Mouse (Mus musculus) frontal cortex, postnatal 14 days (tissue): ENCODE data around the gene Gm49325.

ENCODE experiments used
- DNase-seq, 2 experiments: peaks; one replicate each; pipeline ENCODE4 v3.0.0; 2022; ENCODE audit warnings: low spot score in 2 of 2

Gene Gm49325

DNA sequence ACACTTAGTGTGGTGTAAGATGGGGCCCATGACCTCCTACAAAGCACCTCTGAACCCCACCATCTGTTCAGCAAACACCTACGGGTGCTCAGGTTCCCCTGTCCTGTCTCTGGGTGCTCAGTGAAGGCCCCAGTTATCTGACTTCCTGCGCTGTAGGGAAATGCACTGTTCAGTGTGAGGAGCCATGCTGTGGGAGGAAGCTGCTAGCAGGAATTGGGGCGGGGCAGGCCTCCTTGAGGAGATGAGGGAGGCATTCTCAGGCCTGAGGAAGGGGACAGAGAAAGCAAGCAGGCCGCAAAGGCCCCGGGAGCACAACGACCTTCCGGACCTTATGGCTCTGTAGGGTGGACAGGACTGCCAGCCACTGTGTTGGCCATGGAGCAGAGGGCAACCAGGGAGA is 16.9 kb upstream of the Gm49325 start:
- DNase-seq: no peak

DNA sequence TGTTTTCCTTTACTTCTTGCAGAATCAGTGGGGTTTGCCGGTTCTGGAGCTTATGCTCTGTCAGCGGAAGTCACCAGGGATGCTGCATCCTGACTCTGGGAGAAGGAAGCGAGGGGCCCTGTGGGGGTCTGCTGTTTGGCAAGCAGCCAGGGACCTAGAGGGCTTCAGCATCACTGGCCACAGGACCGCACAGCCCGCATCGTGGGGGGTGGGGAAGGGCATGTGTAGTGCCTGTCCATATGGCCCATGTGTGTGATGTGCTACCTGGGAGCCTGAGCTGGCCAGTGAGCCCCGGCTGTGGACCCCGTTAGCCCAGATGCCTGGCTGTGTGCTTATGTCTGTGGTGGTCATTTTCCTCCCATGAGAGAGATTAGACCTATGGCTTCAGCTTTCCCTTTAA is 16.2 kb upstream of the Gm49325 start:
- no peak for DNase-seq

DNA sequence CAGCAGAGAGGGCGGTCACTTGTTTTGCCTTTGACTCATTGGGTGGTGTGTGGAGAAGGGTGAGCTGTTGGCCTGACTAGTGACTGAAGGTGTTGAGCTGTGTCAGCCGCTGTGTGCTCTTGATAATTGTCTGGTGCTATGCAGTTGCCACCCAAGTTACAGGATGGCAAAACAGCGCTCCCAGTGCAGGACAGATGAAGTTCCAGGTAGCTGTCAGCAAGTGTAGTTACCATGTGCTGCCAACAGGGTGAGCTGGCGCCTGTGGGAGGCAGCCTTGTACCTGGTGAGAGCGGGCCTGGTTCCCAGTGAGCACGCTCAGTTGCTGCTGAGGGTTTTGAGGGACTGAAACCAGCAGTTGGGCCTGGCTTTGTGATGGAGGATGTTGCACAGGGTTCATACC is 15.2 kb upstream of the Gm49325 start:
- no peak for DNase-seq

DNA sequence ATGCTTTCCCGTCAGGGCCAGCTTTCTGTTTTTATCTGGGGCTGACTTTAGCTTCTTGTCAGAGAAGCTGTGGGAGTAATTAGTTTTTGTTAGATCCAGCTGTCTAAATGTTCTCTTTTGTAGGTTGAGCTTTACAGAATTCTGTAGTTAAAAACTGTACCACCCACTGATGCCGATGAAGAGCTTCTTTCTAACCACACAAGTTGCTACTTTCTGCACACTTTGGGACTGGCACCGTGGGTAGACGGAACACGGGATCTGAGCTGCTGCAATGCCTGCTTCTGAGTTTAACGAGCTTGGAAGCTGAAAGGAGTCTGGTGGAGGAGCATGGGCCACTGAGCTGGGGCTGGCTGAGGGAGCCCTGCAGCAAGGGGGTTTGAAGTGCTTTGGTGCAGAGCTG is 14.5 kb upstream of the Gm49325 start:
- DNase-seq: peak; percentile 54 to 70

DNA sequence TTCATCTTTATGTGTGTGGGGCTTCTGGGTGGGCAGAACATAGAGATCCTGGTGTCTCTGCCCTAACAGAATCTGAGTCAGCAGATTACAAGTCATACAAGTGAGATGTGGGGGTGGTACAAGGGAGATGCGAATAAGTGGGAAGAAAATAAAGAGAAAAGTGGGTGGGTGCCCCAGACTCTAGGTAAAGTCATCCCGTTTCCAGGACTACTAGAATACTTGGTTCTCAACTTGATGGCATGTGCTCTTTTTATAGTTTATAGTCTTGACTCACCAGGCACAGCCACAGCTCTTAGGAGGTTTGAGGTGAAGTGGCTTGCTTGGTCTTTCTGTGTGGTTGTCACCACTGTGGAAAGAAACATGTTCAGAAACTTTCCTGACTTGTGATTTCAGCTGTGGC is 9.9 kb upstream of the Gm49325 start:
- DNase-seq: no peak

DNA sequence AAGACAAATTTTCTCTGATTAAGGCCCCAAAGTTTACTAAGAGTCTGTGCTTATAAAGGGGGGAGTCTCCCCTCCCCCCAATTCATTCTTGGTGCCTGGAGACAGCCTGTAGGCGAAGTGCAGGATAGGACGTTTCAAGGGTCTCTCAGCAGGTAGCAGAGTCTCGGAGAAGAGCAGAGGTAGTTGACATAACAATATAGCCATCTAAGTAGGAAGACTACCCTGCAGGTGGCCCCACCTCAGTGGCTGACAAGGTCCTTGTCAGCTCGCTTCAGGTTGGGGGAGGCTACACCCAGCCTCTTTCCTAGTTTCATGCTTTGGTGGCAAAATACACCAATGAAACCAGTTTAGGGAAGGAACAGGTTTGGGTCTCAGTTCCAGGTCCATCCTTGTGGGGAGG is 3.0 kb upstream of the Gm49325 start:
- DNase-seq: no peak

DNA sequence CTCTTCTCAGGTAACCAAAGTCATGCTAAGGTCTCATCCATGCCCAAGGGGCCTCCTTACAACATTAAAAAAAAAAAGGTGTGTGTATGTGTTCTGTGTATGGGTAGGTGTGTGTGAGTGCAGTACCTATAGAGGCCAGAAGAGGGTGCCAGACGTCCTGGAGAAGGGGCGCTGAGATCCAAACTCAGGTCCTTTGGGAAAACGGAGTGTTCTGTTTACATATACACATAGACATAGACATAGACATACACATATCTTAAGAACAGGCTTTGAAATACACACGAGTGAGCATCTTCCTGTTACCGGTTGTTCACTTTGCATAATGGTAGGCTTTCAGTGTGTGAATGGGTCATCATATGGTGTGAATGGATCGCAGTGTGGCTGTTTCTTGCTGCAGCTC is 1.9 kb upstream of the Gm49325 start:
- DNase-seq: no peak

DNA sequence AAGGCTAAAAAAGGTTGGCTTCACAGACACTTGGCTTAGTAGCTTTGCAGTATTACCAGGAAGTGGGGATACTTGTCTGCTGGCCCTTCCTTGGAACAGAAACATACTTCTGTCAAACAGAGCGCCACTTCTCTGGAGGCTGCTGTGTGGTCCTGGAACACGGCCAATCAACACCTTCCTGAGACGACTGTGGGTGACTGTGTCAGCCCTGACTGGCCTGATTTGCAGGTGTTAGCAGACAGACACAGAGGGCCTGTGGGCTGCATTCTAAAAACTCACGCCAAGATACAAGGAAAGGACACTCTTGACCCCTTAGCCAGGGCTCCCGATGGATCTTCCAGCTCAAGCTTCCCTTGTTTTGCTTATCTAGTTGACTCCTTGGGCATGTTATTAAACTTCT is 1.0 kb upstream of the Gm49325 start:
- no peak for DNase-seq

DNA sequence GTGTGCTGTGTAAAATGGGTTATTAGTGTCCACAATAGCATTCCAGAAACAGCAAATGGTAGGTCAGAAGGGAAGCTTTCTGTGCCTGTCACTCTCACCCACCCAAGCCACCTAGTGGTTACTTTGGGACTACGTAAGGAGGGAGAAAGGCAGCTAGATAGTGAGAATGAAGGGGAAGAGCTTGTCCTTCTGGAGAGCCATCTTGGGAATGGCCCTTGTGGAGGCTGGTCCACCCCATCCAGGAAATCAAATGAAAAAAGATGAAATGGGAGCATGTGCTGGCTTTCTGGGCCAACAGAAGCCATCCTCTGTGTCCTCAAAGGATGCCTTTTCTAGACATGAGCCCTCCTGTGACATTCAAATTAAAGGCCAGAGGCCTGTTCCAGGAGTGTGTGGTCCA is 629 bp upstream of the Gm49325 start:
- no peak for DNase-seq

DNA sequence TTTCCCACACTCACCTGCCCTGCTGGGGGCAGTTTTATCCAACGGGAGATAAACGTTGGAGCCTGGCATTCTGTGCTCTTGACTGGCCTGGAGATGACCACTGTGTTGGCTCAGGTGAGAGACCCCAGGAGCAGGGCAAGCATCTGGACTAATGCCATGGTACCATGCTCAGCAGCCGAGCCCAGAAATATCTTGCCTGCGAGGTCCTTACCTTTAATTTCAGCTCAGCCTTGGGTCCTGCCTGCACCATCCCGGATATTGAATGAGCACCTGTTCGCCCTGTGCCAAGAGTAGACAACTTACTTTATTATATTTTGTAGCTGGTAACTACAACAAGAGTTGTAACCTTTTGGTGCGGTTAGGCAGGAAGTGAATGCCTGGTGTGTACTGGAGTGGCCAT is 858 bp downstream of the Gm49325 start:
- no peak for DNase-seq

DNA sequence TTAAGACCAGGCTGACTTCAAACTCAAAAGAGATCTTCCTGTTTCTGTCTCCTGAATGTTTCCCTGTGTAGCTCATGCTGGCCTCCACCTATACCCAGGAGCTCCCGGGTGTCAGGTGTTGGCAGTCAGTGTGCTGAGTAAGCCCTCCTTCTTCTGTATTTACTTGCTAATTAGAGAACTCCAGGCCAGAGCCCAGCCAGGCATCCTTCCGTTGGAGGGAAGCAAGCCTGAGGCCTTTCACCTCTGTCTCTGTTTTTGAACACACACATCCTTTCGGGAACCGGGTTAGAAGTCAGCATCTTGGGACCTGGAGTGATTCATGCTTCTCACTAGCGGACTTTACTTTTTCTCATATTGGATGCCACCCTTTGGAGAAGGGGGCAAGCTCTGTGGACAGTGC is 1.4 kb downstream of the Gm49325 start:
- no peak for DNase-seq

DNA sequence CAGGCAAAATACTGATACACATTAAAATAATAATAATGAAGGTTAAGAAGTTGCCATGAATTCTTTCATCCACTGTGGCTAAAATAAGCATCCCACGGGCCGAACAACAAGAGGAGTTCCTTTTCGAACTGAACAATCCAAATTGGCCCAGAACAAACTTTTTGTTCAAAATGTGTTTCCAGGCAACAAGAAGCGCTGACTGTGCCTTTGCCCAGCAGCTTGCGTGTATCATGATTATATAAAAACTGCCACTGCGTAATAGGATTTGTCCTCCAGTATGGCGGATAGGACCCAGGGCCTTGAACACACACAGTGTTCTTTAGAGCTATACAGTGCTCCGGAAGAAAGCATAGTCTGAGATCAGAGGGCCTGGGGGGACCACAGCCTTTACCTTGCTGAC is 2.6 kb downstream of the Gm49325 start:
- no peak for DNase-seq

DNA sequence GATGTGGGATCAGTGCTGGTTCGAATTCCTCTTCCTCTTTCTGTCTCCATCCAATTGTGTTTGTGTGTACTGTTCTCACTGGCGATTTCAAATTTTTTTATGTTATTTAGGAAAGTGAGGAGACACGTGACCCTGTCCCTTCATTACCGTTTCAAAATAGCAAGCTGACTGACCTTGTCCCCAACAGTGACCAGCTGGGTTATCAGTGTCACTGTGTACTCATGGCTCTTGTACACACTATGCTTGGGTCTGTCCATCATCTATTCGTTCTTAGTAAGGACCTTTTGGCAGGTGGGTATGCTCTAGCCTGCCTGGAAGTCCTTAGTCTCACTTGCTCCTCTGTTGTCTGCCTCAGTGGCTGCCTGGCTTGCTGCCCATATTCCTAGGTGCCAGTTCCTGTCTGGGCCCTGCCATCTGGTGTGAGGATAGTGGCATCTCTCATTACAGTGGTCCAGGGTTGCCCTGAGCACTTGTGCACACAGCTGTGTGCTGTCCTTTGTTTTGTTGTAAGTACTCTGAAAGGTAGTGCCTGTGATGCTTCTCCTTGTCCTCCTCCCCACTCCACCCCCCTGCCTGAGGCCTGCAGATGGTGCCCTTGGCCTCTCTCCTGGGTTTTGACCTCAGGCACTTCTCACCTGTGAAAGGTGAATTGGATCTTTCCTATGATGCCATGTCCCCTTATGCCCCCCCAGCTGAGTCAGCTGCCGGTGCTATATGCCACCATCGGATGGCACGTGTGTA is 4.4 kb downstream of the Gm49325 start:
- no peak for DNase-seq

DNA sequence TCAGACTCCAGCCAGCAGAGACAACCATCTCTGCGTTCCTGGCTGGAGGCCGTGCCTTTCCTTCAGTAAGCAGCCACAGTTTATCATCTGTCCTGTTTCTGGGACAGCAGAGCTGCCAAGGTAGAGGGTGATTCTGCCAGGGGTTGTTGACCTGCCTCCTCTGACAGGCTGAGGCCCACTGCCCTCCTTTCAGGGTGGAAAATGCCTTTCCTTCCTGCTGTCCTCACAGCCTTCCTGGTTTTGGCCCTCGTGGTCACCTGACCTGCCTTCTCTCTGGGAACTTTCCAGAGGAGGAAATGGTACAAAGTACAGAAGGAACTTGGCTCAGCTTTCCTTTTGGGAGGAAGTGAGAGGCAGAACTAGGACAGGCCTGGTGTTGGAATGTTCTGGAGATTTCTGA is 7.4 kb downstream of the Gm49325 start:
- no peak for DNase-seq

DNA sequence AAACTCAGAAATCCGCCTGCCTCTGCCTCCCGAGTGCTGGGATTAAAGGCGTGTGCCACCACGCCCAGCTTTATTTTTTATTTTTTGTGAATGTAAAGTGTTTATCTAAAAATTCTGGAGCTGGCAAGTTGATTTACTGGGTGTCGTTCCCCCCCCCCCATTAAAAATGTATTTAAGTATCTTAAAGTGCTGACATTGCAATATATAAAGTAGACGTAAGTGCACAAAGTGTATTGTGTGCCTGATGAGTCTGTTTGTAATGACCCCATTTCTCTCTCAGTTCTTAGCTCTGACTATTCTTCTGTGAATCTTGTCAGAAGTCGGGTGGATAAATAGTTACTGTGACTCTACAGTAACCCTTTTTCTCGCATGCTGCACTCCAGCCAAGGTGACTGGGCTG is 9.7 kb downstream of the Gm49325 start:
- DNase-seq: no peak

DNA sequence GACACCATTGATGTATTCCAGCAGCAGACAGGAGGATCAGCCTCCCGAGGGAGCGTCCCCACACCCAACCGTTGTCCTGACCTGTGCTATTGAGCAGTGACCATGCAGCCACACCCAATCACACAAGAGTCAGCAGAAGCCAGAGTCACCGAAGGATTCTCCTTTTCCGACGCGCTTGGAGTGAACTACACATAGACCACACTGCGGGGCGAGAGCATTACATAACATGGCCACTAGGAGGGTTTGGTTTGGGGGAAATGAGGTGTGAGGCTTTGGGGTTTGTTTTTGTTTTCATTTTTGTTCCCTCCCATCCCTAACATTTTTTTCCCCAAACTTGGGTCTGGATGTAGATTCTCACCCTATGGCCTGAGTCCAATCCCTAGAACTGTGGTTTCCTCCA is 10.2 kb downstream of the Gm49325 start:
- DNase-seq: no peak

DNA sequence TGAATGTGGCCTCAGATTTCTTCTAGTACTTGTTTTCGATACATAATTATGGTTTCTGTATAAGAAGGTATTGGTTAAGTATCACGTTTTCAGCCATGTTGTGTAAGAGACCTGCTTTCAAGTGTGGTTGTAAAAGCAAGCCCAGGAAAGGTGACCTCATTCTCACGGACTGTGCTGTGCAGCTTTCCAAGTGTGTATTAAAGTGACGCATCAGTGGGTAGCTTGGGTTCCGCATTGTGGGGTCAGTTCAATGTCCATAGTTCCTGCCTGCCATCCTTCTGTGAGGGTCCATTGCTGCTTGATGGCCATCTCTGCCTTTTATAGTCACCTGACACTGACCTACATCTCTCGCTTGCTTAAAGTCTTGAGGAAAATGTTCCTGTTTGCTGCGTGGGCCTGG is 10.9 kb downstream of the Gm49325 start:
- no peak for DNase-seq

DNA sequence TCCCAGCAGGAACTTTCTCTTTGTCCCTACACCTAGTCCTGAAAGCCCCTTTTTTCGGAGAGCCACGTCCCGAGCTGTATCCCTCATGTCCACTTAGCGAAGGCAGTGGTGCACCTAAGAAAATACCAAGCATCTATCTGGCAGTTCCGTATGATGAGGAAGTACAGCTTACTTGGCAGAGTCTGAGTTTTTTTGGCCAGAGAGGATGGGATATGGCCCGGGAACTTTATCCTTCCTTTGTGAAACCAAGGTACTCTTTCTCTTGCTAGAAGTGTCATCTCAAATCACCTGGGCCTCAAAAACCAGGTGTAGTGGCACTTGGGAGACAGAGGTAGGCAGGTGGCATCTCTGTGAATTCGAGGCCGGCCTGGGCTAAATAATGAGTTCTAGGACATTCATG is 15.5 kb downstream of the Gm49325 start:
- no peak for DNase-seq

DNA sequence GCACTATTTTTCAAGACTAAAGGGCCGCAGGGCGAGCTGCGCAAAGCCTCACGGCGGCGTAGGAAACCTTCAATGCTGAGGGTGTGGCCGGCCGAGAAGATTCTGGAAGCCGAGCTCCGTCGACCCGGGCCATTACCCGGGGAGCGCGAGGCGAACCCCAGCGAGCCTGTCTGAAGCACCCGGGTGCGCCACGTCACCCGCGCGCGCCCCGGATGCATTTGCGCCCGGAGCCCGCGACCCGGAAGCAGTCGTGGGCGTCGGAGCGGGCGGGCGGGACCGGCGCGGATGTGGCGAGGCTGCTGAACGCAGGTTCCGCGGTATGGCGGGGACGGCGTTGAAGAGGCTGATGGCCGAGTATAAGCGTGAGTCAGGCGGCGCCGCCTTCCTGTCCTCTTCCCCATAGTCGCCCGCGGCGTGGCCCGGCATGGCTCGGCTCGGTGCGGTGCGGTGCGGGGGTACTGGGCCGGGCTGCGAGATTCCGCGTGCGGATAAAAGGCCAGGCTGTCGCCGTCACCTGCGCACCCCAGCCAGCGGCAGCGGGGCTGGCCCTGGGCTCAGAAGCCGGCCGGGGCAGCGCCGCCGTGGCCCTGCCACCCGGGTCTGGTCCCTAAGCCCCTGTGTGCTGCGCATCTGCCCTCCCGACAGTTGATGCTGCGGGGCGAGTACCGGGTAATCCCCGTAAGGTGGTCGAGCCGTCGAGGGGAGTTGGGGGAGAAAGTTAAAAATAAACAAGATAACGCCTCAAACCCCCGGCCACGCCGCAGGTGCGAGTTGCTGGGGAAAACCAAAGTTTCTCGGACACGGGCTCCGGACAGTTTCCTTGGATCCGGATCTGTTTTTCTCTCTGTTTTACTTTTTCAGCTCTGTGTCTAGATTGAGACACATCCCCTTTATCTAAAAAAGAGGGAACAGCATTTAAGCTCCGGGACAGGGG is 16.3 kb downstream of the Gm49325 start, which contains the start of gene Ube2g2:
Gene Ube2g2 (plus strand): TSS at position 221 of the 934 bp plus-strand sequence.
- DNase-seq: peak; percentile 79 to 89

DNA sequence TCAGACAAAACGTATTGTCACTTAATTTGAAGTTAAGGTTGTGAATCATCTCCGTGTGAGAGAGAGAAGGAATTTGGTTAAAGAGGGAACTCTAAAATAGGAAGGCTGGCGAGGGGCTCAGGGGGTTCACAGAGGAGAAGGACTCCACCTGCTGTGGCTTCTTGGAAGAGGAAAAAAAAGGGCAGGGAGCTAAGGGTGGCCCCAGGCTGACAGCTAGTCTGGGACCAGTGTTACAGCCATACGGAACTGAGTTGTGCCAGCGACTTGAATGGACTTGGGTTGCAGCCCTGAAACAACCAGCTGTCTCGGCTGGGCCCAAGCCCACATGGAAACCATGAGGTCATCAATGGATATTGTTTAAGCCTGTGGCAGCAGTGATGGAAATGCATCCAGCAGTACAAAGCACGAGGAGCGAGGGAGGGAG is 17.1 kb downstream of the Gm49325 start:
- no peak for DNase-seq

DNA sequence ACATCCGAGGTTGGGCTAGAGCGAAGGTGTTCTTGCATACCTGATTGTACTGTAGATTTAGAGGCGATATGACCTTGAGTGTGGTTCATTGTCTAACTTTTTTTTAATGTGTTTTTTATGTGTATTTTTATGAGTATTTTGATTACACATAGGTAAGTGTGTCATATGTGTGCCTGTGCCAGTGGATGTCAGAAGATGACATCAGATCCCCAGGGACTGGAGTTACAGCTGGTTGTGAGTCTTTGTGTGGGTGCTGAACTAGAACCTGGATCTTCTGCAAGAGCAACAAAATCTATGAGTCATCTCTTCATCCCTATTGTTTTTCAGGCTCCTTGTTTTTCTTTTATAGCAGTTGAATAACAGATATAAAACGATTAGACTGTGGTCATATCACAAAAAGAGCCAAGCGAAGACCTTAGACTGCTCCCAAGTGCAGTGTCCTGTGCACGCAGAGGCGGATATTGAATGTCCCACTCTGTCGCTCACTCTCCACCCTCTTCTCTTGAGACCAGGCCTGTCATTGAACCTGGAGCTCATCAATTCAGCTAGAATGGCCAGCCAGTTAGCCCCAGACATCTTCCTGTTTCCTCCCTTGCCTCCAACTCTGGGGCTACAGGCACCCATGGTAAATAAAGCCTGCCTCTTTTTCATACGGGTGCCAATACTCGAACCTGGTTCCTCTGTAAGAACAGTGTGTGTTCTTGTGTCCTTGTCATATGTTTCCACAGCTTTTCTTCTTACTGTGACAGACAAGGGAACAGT is 17.8 kb downstream of the Gm49325 start:
- no peak for DNase-seq

DNA sequence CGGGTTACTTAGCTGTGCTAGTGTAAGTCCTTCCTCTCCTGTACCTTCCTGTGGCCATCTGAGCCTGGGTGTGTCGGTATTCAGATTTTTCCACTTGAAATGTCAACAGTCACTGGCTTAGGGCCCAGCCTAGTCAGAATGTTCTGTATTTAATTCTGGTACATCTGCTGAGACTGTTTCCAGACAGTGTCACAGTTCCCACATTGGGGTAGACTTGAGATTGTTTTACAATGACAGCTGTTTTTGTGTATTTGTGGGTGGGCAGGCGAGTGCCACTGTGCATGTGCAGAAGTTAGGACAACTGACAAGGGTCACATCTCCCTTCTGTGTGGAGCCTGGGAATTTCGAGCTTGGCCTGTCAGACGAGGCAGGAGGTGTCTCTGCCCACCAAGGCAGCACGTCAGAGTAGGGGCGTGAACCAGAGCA is 18.6 kb downstream of the Gm49325 start:
- no peak for DNase-seq
